Mouse (Mus musculus): ENCODE data around the gene Nhs. TPM values are rescaled to one million over a fixed set of nuclear protein-coding genes. Genes with fewer than 3 reads are reported as not detected.

Nhs gene
- polyA plus RNA-seq, 1 experiment = 0.13 TPM

DNA sequence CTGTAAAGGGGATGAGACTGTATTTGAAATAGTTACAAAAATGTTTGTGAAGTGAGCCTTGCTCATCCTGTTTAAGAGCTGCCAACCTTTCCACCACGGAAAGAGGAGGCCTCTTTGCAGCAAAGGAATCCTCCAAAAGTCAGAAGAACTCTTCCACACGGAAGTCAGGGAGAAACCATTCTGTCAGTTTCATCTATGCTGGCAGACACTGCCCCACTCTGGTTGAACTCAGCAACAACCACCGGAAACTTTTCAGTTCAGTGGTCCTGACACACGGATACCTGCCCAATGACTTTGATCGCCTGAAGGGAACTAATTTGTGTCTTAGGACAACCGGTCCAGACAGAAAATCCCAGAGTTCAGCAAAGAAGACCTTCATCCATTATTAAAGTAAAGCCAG, 369.3 kb downstream of the Nhs start:
- H3ac ChIP-seq (ENCODE audit: control insufficient read depth, insufficient read length, low read depth) = no peak overlapping the region
- no peaks in the 10 kb centered on the region for H3K27me3 ChIP-seq (ENCODE audit: control insufficient read depth, insufficient read depth, insufficient read length)
- no peak overlapping the region for H3K4me3 ChIP-seq (ENCODE audit: insufficient read depth, poor library complexity, severe bottlenecking)
- H3K36me3 ChIP-seq (ENCODE audit: control insufficient read depth, insufficient read depth) = no peaks in the 10 kb centered on the region
- H3K79me2 ChIP-seq (ENCODE audit: control insufficient read depth, insufficient read depth) = no peaks in the 10 kb centered on the region
- TF ChIP-seq MYOD1 (IDR thresholded peaks at IDR 0.05; ENCODE audit: control insufficient read depth, insufficient read length, low read depth) = no peak
- TF ChIP-seq CTCF (IDR thresholded peaks at IDR 0.05; ENCODE audit: control insufficient read depth, insufficient read depth, insufficient read length) = no peak
- TF ChIP-seq CEBPB (IDR thresholded peaks at IDR 0.05; ENCODE audit: low read depth) = no peak
- no peak for TF ChIP-seq FOSL1 (IDR thresholded peaks at IDR 0.05; ENCODE audit: insufficient read depth, low read length, poor library complexity, severe bottlenecking)
- TF ChIP-seq MAX (IDR thresholded peaks at IDR 0.05) = no peak
- TF ChIP-seq USF1 (IDR thresholded peaks at IDR 0.05; ENCODE audit: low read depth) = no peak
- TF ChIP-seq MYOG (IDR thresholded peaks at IDR 0.05; ENCODE audit: control insufficient read depth, extremely low read depth, insufficient read length) = no peak
- H3K79me3 ChIP-seq (ENCODE audit: low read depth) = no peaks in the 10 kb centered on the region
